Mouse (Mus musculus) CH12.LX (cell line): ENCODE results near the gene Gm10271. TPM values are rescaled to one million over a fixed set of nuclear protein-coding genes. Genes with fewer than 3 reads are reported as not detected.

Experiments
- DNase-seq: peaks from one replicate; pipeline ENCODE4 v3.0.0-alpha.2; 2013; ENCODE audit errors: extremely low read depth
- H3K27ac ChIP-seq: 2 replicates; pipeline ENCODE4 v1.5.1; 2012; ENCODE audit warnings: low read depth, mild to moderate bottlenecking, control low read depth, moderate library complexity; ENCODE audit not compliant: insufficient read depth
- H3K27me3 ChIP-seq: replicated peaks from 2 replicates; pipeline ENCODE3; 2012; ENCODE audit warnings: inconsistent platforms
- H3K36me3 ChIP-seq, 2 experiments: replicated peaks in 1 of 2; 2 replicates each; pipeline versions ENCODE3 to v1.6.1; 2012; ENCODE audit warnings: inconsistent platforms in 1 of 2, low read length in 1 of 2, mild to moderate bottlenecking in 1 of 2, mixed read lengths in 1 of 2, moderate library complexity in 1 of 2; ENCODE audit not compliant: control insufficient read depth in 1 of 2, insufficient read depth in 1 of 2
- H3K4me1 ChIP-seq, 2 experiments: 2 replicates each; pipeline ENCODE4 v1.6.1; 2012; ENCODE audit warnings: inconsistent platforms in 1 of 2, moderate library complexity in 1 of 2; ENCODE audit not compliant: insufficient read depth in 2 of 2, control insufficient read depth in 1 of 2
- H3K4me2 ChIP-seq: 2 replicates; pipeline ENCODE4 v1.6.1; 2012; ENCODE audit warnings: low read depth, mild to moderate bottlenecking, control low read depth; ENCODE audit not compliant: poor library complexity, insufficient read depth, severe bottlenecking
- H3K4me3 ChIP-seq, 3 experiments: fragments of 150-350 bp in 1 of 3; sonication (generic) in 1 of 3; replicated peaks in 1 of 3; 2 replicates each; pipeline versions ENCODE3 to v1.5.1; 2011 to 2012; ENCODE audit warnings: low read depth in 2 of 3, low read length in 2 of 3, mild to moderate bottlenecking in 2 of 3, moderate library complexity in 2 of 3, control low read depth in 1 of 3, improper control_type of control experiment in 1 of 3, inconsistent platforms in 1 of 3, mixed read lengths in 1 of 3; ENCODE audit not compliant: poor library complexity in 1 of 3
- H3K79me2 ChIP-seq: replicated peaks from 2 replicates; pipeline ENCODE4 v1.6.1; 2012; ENCODE audit warnings: mild to moderate bottlenecking, moderate library complexity; ENCODE audit not compliant: control insufficient read depth, poor library complexity, insufficient read depth, severe bottlenecking; ENCODE audit errors: extremely low read depth
- H3K9ac ChIP-seq: 2 replicates; pipeline ENCODE4 v1.6.1; 2012; ENCODE audit warnings: low read depth, mild to moderate bottlenecking, control low read depth, moderate library complexity; ENCODE audit not compliant: insufficient read depth
- H3K9me3 ChIP-seq: replicated peaks from 2 replicates; pipeline ENCODE3; 2012; ENCODE audit warnings: low read length, inconsistent platforms, mixed read lengths
- BHLHE40 ChIP-seq: IDR thresholded peaks from 2 replicates; pipeline ENCODE4 v1.6.1; 2011; ENCODE audit warnings: mild to moderate bottlenecking, low read depth, low read length, improper control_type of control experiment
- CHD1 ChIP-seq: IDR thresholded peaks from 2 replicates; pipeline ENCODE4 v1.6.1; 2012; ENCODE audit warnings: low read depth, low read length, improper control_type of control experiment, inconsistent platforms
- CHD2 ChIP-seq: IDR thresholded peaks from 2 replicates; pipeline ENCODE4 v1.6.1; 2011; ENCODE audit warnings: low read length, improper control_type of control experiment
- CTCF ChIP-seq, 2 experiments: IDR thresholded peaks in 1 of 2; conservative IDR thresholded peaks in 1 of 2; 2 replicates each; pipeline ENCODE4 v1.5.1; 2011 to 2012; ENCODE audit warnings: low read depth in 2 of 2, low read length in 2 of 2, improper control_type of control experiment in 1 of 2, inconsistent platforms in 1 of 2, mild to moderate bottlenecking in 1 of 2, moderate library complexity in 1 of 2
- E2F4 ChIP-seq: IDR thresholded peaks from 2 replicates; pipeline ENCODE4 v1.6.1; 2011; ENCODE audit warnings: low read depth, low read length, improper control_type of control experiment; ENCODE audit not compliant: insufficient replicate concordance
- GABPA ChIP-seq: IDR thresholded peaks from 2 replicates; pipeline ENCODE4 v1.6.1; 2012; ENCODE audit warnings: low read depth, low read length, improper control_type of control experiment, inconsistent platforms; ENCODE audit not compliant: insufficient replicate concordance
- IRF4 ChIP-seq: IDR thresholded peaks from 2 replicates; pipeline ENCODE4 v1.6.1; 2014; ENCODE audit warnings: low read depth, mild to moderate bottlenecking, inconsistent platforms, low read length, improper control_type of control experiment
- JUN ChIP-seq: IDR thresholded peaks from 2 replicates; pipeline ENCODE4 v1.6.1; 2011; ENCODE audit warnings: low read depth, mild to moderate bottlenecking, low read length, improper control_type of control experiment, moderate library complexity; ENCODE audit not compliant: insufficient read depth
- JUND ChIP-seq: conservative IDR thresholded peaks from 2 replicates; pipeline ENCODE4 v1.6.1; 2011; ENCODE audit warnings: low read depth, low read length, improper control_type of control experiment
- MAZ ChIP-seq: IDR thresholded peaks from 2 replicates; pipeline ENCODE4 v1.6.1; 2012; ENCODE audit warnings: low read depth, mild to moderate bottlenecking, inconsistent platforms, low read length, improper control_type of control experiment, moderate library complexity
- NELFE ChIP-seq: IDR thresholded peaks from 2 replicates; pipeline ENCODE4 v1.6.1; 2011; ENCODE audit warnings: low read depth, low read length, improper control_type of control experiment
- PAX5 ChIP-seq: IDR thresholded peaks from 2 replicates; pipeline ENCODE4 v1.6.1; 2012; ENCODE audit warnings: low read length, inconsistent platforms, mixed read lengths
- POLR2AphosphoS2 ChIP-seq: IDR thresholded peaks from 2 replicates; pipeline ENCODE4 v1.6.1; 2011; ENCODE audit warnings: low read depth, low read length, improper control_type of control experiment
- RAD21 ChIP-seq: IDR thresholded peaks from 2 replicates; pipeline ENCODE4 v1.6.1; 2011; ENCODE audit warnings: low read depth, mild to moderate bottlenecking, low read length, improper control_type of control experiment, moderate library complexity
- RCOR1 ChIP-seq: conservative IDR thresholded peaks from 2 replicates; pipeline ENCODE4 v1.6.1; 2012; ENCODE audit warnings: low read depth, mild to moderate bottlenecking, inconsistent platforms, low read length, improper control_type of control experiment
- SIN3A ChIP-seq: IDR thresholded peaks from 2 replicates; pipeline ENCODE4 v1.6.1; 2012; ENCODE audit warnings: low read length, improper control_type of control experiment, inconsistent platforms
- TCF12 ChIP-seq: IDR thresholded peaks from 2 replicates; pipeline ENCODE4 v1.6.1; 2014; ENCODE audit warnings: low read depth, mild to moderate bottlenecking, inconsistent platforms, low read length, improper control_type of control experiment
- UBTF ChIP-seq: IDR thresholded peaks from 2 replicates; pipeline ENCODE4 v1.6.1; 2012; ENCODE audit warnings: low read depth, mild to moderate bottlenecking, inconsistent platforms, low read length, improper control_type of control experiment, moderate library complexity
- ZKSCAN1 ChIP-seq: IDR thresholded peaks from 2 replicates; pipeline ENCODE4 v1.6.1; 2012; ENCODE audit warnings: low read depth, inconsistent platforms, low read length, improper control_type of control experiment, borderline replicate concordance
- dilution Hi-C: fragments of 300-500 bp; cut with MboI; formaldehyde crosslinking; loops from 2 replicates; pipeline ENCODE4 v1.14.3; 2020; ENCODE audit warnings: low sequenced_read_pairs; ENCODE audit not compliant: extremely low pct_unique_long_range_greater_than_20kb, extremely low pct_ligation_motif_present
- in situ Hi-C: fragments of 300-500 bp; cut with MboI; formaldehyde crosslinking; loops from 3 replicates; pipeline ENCODE4 v1.14.3; 2019; ENCODE audit warnings: low sequenced_read_pairs, low pct_ligation_motif_present, low pct_unique_long_range_greater_than_20kb, mixed read lengths
- polyA plus RNA-seq: library from polyadenylated mRNA; unstranded; fragments of >175 nt; gene quantifications from 2 replicates; pipeline ENCODE4 v1.2.1, GENCODE M21; 2012; ENCODE audit warnings: low read depth; ENCODE audit not compliant: insufficient read length
- total RNA-seq, 2 experiments: library from RNA; depleted of rRNA; stranded (reverse); fragments of 300-350 nt in 1 of 2; fragments of >200 nt in 1 of 2; gene quantifications; 2 replicates each; pipeline ENCODE4 v1.2.3; 2012 to 2014

Gene Gm10271
- total and polyA plus RNA-seq, 3 experiments, result not detected

GRCm38 (mm10) chr10:116914586-116914985 lies 57.8 kb downstream of the Gm10271 start:
- no peaks in the 10 kb centered on the region for H3K9me3 ChIP-seq
- H3K27me3 ChIP-seq, result no peaks in the 10 kb centered on the region
- H3K9ac ChIP-seq, result no peak overlapping the region
- dilution Hi-C loops (no loop called here), in situ Hi-C loops (no loop called here)
- TF ChIP-seq BHLHE40, result no peak
- no peak for TF ChIP-seq CHD1
- TF ChIP-seq RAD21, result no peak
- TF ChIP-seq CTCF (conservative IDR thresholded peaks at IDR 0.05 in 1 of 2, IDR thresholded peaks at IDR 0.05 in 1 of 2; ENCODE audit: low read depth in 2 of 2, low read length in 2 of 2), result no peak
- 0 out of 4 replicates have a peak, but pooled peaks cover 0 to 4% of the 10 kb centered on the region in 2 experiments for H3K4me1 ChIP-seq
- H3K27ac ChIP-seq, result no peak overlapping the region
- DNase-seq, result no peak
- no peak overlapping the region for H3K4me3 ChIP-seq
- peaks cover 0 to 66% of the 10 kb centered on the region in 2 experiments for H3K36me3 ChIP-seq
- no peaks in the 10 kb centered on the region for H3K79me2 ChIP-seq
- no peak overlapping the region for H3K4me2 ChIP-seq

DNA sequence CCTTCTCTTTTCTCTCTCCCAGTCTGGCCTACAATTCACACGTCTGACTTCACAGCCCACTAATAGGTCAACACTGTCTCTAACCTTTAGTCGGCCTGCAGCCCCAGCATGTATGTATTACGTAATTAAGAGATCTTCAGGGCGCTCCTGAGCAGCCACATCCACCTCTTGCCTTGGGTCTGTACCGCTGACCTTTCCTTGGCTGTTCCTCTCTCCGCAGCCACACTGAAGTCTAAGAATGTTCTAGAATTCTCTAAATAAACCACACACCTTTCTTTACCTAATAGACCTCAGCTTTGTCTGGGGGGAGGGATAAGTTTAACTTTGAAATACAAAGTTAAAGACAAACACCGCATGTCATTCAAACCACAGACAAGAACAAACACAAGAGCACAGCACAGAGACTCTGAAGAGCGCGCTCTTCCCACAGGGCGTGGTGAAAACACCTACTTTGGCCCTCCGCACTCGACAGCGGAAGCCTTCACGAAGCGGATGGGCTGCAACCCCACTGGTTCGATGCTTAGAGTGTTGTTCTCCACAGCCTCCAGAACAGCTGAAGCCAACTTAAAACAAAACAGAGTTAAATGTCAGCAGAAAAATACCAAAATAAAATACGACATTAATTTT lies 58.6 kb downstream of the Gm10271 start:
- Histone ChIP-seq H3K9me3 (no peaks in the 10 kb centered on the region), H3K4me3 (no peak overlapping the region), H3K9ac (no peak overlapping the region), H3K27ac (no peak overlapping the region), H3K36me3 (peaks cover 3 to 68% of the 10 kb centered on the region in 2 experiments), H3K79me2 (no peaks in the 10 kb centered on the region), H3K27me3 (no peaks in the 10 kb centered on the region), H3K4me2 (no peak overlapping the region), H3K4me1 (0 out of 4 replicates have a peak, but pooled peaks cover 2 to 4% of the 10 kb centered on the region in 2 experiments)
- in situ Hi-C loops, result no loop called here
- dilution Hi-C loops, result no loop called here
- TF ChIP-seq CHD2, result no peak
- no peak for TF ChIP-seq E2F4
- no peak for TF ChIP-seq POLR2AphosphoS2
- TF ChIP-seq JUND, result no peak
- no peak for TF ChIP-seq MAZ
- TF ChIP-seq NELFE, result no peak
- TF ChIP-seq PAX5, result no peak
- no peak for TF ChIP-seq RCOR1
- TF ChIP-seq RAD21, result no peak
- no peak for TF ChIP-seq GABPA
- TF ChIP-seq TCF12, result no peak
- TF ChIP-seq UBTF, result no peak
- TF ChIP-seq IRF4, result no peak
- no peak for TF ChIP-seq JUN
- no peak for TF ChIP-seq ZKSCAN1
- no peak for TF ChIP-seq SIN3A
- DNase-seq, result no peak
